Mouse (Mus musculus) thymus, adult 2 months (tissue): ENCODE data around the gene Cln3. TPM values are rescaled to one million over a fixed set of nuclear protein-coding genes. Genes with fewer than 3 reads are reported as not detected.

Source experiments
- DNase-seq: peaks from one replicate; pipeline ENCODE4 v3.0.0; 2021
- H3K27ac ChIP-seq: fragments of 200-500 bp; 2 replicates; pipeline ENCODE4 v1.5.1; 2012; ENCODE audit warnings: low read length, control low read depth; ENCODE audit not compliant: control insufficient read depth, insufficient read depth
- H3K27me3 ChIP-seq: fragments of 200-500 bp; 2 replicates; pipeline ENCODE4 v1.6.1; 2012; ENCODE audit warnings: mild to moderate bottlenecking, low read length, moderate library complexity, mixed read lengths; ENCODE audit not compliant: control insufficient read depth, insufficient read depth
- H3K36me3 ChIP-seq: fragments of 200-500 bp; 2 replicates; pipeline ENCODE4 v1.6.1; 2012; ENCODE audit warnings: mild to moderate bottlenecking, low read length, moderate library complexity; ENCODE audit not compliant: control insufficient read depth, insufficient read depth
- H3K4me1 ChIP-seq: fragments of 200-500 bp; replicated peaks from 2 replicates; pipeline ENCODE4 v1.6.1; 2012; ENCODE audit warnings: low read length; ENCODE audit not compliant: control insufficient read depth, insufficient read depth
- H3K4me3 ChIP-seq: fragments of 200-500 bp; 2 replicates; pipeline ENCODE4 v1.5.1; 2012; ENCODE audit warnings: mild to moderate bottlenecking, low read length, control low read depth, moderate library complexity; ENCODE audit not compliant: control insufficient read depth, insufficient read depth
- CTCF ChIP-seq: fragments of 200-500 bp; IDR thresholded peaks from 2 replicates; pipeline ENCODE4 v1.5.1; 2012; ENCODE audit warnings: mild to moderate bottlenecking, control low read depth, low read length, moderate library complexity, borderline replicate concordance; ENCODE audit not compliant: control insufficient read depth, poor library complexity, insufficient read depth; ENCODE audit errors: extremely low read depth
- POLR2A ChIP-seq: fragments of 200-500 bp; IDR thresholded peaks from 2 replicates; pipeline ENCODE4 v1.6.1; 2012; ENCODE audit warnings: mild to moderate bottlenecking, low read length, control low read depth, moderate library complexity; ENCODE audit not compliant: control insufficient read depth, poor library complexity, insufficient read depth; ENCODE audit errors: extremely low read depth
- WGBS: fragments of 180-500 bp; shearing (Covaris S2); methylation state at CpG from one replicate; pipeline ENCODE4 v1.1.7; 2018; 5-methylcytosine and 5-hydroxymethylcytosine counted together
- polyA plus RNA-seq: library from polyadenylated mRNA; depleted of rRNA; stranded (reverse); fragments of >200 nt; gene quantifications from 2 replicates; pipeline ENCODE4 v1.2.3, GENCODE M21; 2012

The Cln3 gene
- polyA plus RNA-seq, 1 experiment: 141 TPM

- no peaks in the 10 kb centered on the region for H3K27me3 ChIP-seq
- no peak for TF ChIP-seq POLR2A
- no peak for TF ChIP-seq CTCF
- H3K4me3 ChIP-seq: peak overlapping the region; percentile 76
- H3K27ac ChIP-seq: peak overlapping the region; percentile 10; the same call in 1 of the 2 replicates
- WGBS: under 1% methylated on average over 28 of the region's 28 CpGs
- H3K36me3 ChIP-seq: peaks cover 31% of the 10 kb centered on the region
- no peak for DNase-seq
- H3K4me1 ChIP-seq: peaks cover 2% of the 10 kb centered on the region; the same call in 1 of the 2 replicates
These were observed 19.9 kb downstream of the Cln3 start for GRCm38 (mm10) chr7:126565693-126566092.

- no peak for DNase-seq
- no peak overlapping the region for H3K4me3 ChIP-seq
- no peaks in the 10 kb centered on the region for H3K27me3 ChIP-seq
- H3K27ac ChIP-seq: no peak overlapping the region
- no peak for TF ChIP-seq POLR2A
- TF ChIP-seq CTCF: no peak
- H3K36me3 ChIP-seq: peaks cover 96% of the 10 kb centered on the region
- H3K4me1 ChIP-seq: no peaks in the 10 kb centered on the region
- WGBS: 99% methylated on average over 5 of the region's 5 CpGs
These were observed 29.0 kb downstream of the Cln3 start for GRCm38 (mm10) chr7:126556635-126557034.

- Histone ChIP-seq H3K4me1 (no peaks in the 10 kb centered on the region), H3K4me3 (no peak overlapping the region), H3K27me3 (no peaks in the 10 kb centered on the region), H3K27ac (no peak overlapping the region), H3K36me3 (peaks cover 98% of the 10 kb centered on the region)
- peak; percentile 29 for DNase-seq
- TF ChIP-seq CTCF (no peak), POLR2A (no peak)
- 95% methylated on average over 1 of the region's 1 CpGs for WGBS
These were observed 30.8 kb downstream of the Cln3 start for GRCm38 (mm10) chr7:126554796-126555195.

GRCm38 (mm10) chr7:126545631-126546030, 40.0 kb downstream of the Cln3 start:
- Histone ChIP-seq H3K4me1 (no peaks in the 10 kb centered on the region), H3K27ac (no peak overlapping the region), H3K36me3 (peaks cover 50% of the 10 kb centered on the region), H3K4me3 (no peak overlapping the region), H3K27me3 (no peaks in the 10 kb centered on the region)
- WGBS: 95% methylated on average over 2 of the region's 2 CpGs
- TF ChIP-seq POLR2A: no peak
- no peak for TF ChIP-seq CTCF
- no peak for DNase-seq

- TF ChIP-seq POLR2A (no peak), CTCF (no peak)
- H3K36me3 ChIP-seq: peaks cover 13% of the 10 kb centered on the region
- WGBS: 91% methylated on average over 1 of the region's 1 CpGs
- no peaks in the 10 kb centered on the region for H3K27me3 ChIP-seq
- H3K4me1 ChIP-seq: no peaks in the 10 kb centered on the region
- no peak for DNase-seq
- H3K27ac ChIP-seq: no peak overlapping the region
- H3K4me3 ChIP-seq: no peak overlapping the region
These were observed 44.0 kb downstream of the Cln3 start for GRCm38 (mm10) chr7:126541661-126542060.

GRCm38 (mm10) chr7:126537820-126538585, 47.6 kb downstream of the Cln3 start:
- 84% methylated on average over 5 of the region's 5 CpGs for WGBS
- Histone ChIP-seq H3K36me3 (no peaks in the 10 kb centered on the region), H3K4me3 (no peak overlapping the region), H3K27ac (no peak overlapping the region), H3K4me1 (no peaks in the 10 kb centered on the region; the same call in 1 of the 2 replicates), H3K27me3 (peaks cover 5% of the 10 kb centered on the region; the same call in 1 of the 2 replicates)
- DNase-seq: peak; percentile 23
- no peak for TF ChIP-seq CTCF
- TF ChIP-seq POLR2A: no peak

GRCm38 (mm10) chr7:126536466-126536865, 49.2 kb downstream of the Cln3 start:
- Histone ChIP-seq H3K4me1 (no peaks in the 10 kb centered on the region; the same call in 1 of the 2 replicates), H3K27me3 (peaks cover 5% of the 10 kb centered on the region; the same call in 1 of the 2 replicates), H3K4me3 (no peak overlapping the region), H3K36me3 (no peaks in the 10 kb centered on the region), H3K27ac (no peak overlapping the region)
- no peak for DNase-seq
- WGBS: 84% methylated on average over 9 of the region's 9 CpGs
- TF ChIP-seq POLR2A: no peak
- no peak for TF ChIP-seq CTCF
